In genomic region chr19:47049840-47050239, GRCm38 (mm10) we compare ENCODE assay signal across 8 mouse cellular contexts. TPM values are rescaled to one million over a fixed set of nuclear protein-coding genes. Genes with fewer than 3 reads are reported as not detected.
DNase-seq lines count a peak whose midpoint lies in the region; ATAC-seq and TF ChIP-seq lines count a peak whose summit lies in the region.

No protein-coding gene starts in this region.

- H3ac ChIP-seq in myocyte (ENCODE audit: control insufficient read depth, insufficient read length), result peak overlapping the region; percentile 47

- 2% methylated on average over 7 of the region's 7 CpGs for WGBS in lung, embryonic 14.5 days
- WGBS in embryonic facial prominence, embryonic 12.5 days, result 7% methylated on average over 7 of the region's 7 CpGs
- WGBS in hindbrain, embryonic 15.5 days, result 6% methylated on average over 7 of the region's 7 CpGs

- TF ChIP-seq POLR2A in myocyte (IDR thresholded peaks at IDR 0.05; ENCODE audit: insufficient read length, low read depth), result no peak

- peak overlapping the region; percentile 82 for H3K9ac ChIP-seq in lung, embryonic 14.5 days
- peak overlapping the region; percentile 81 for H3K9ac ChIP-seq in embryonic facial prominence, embryonic 12.5 days
- peak overlapping the region; percentile 93 for H3K9ac ChIP-seq in hindbrain, embryonic 15.5 days

- DNase-seq in lung, embryonic 14.5 days, result no peak
- no peak for DNase-seq in lung, postnatal 14 days
- DNase-seq in left cerebral cortex, adult 9 months (ENCODE audit: low spot score in 2 of 2), result no peak
- no peak for DNase-seq in urinary bladder, postnatal 14 days (ENCODE audit: low spot score)
- DNase-seq in urinary bladder, adult 18-20 months (ENCODE audit: low spot score in 2 of 2), result no peak

- peaks cover 6% of the 10 kb centered on the region; the same call in 1 of the 2 replicates for H3K4me1 ChIP-seq in lung, embryonic 14.5 days (ENCODE audit: insufficient read depth)
- H3K4me1 ChIP-seq in embryonic facial prominence, embryonic 12.5 days, result peaks cover 12% of the 10 kb centered on the region
- peaks cover 18% of the 10 kb centered on the region for H3K4me1 ChIP-seq in hindbrain, embryonic 15.5 days (replicated peaks)

- peak overlapping the region; percentile 86 for H3K4me3 ChIP-seq in lung, embryonic 14.5 days (ENCODE audit: low read depth, low read length)
- H3K4me3 ChIP-seq in embryonic facial prominence, embryonic 12.5 days, result peak overlapping the region; percentile 85
- peak overlapping the region; percentile 90 for H3K4me3 ChIP-seq in hindbrain, embryonic 15.5 days
- peak overlapping the region; percentile 50 for H3K4me3 ChIP-seq in myocyte

- no peak for TF ChIP-seq CTCF in lung, embryonic 14.5 days (IDR thresholded peaks at IDR 0.05; ENCODE audit: low read depth)

- H3K4me2 ChIP-seq in lung, embryonic 14.5 days, result peak overlapping the region; percentile 86
- peak overlapping the region; percentile 76 for H3K4me2 ChIP-seq in embryonic facial prominence, embryonic 12.5 days (replicated peaks)
- peak overlapping the region; percentile 74 for H3K4me2 ChIP-seq in hindbrain, embryonic 15.5 days
- H3K4me2 ChIP-seq in myocyte (ENCODE audit: low read depth), result peak overlapping the region; percentile 94

- H3K36me3 ChIP-seq in lung, embryonic 14.5 days (ENCODE audit: insufficient read depth), result peaks cover 25% of the 10 kb centered on the region
- peaks cover 27% of the 10 kb centered on the region for H3K36me3 ChIP-seq in embryonic facial prominence, embryonic 12.5 days
- peaks cover 21% of the 10 kb centered on the region for H3K36me3 ChIP-seq in hindbrain, embryonic 15.5 days
- no peaks in the 10 kb centered on the region for H3K36me3 ChIP-seq in myocyte (ENCODE audit: control insufficient read depth, insufficient read depth)

- H3K27ac ChIP-seq in lung, embryonic 14.5 days (ENCODE audit: low read depth), result no peak overlapping the region
- peak overlapping the region; percentile 95 for H3K27ac ChIP-seq in embryonic facial prominence, embryonic 12.5 days
- peak overlapping the region; percentile 97 for H3K27ac ChIP-seq in hindbrain, embryonic 15.5 days (replicated peaks)

- H3K27me3 ChIP-seq in lung, embryonic 14.5 days (ENCODE audit: insufficient read depth, low read length), result no peaks in the 10 kb centered on the region
- H3K27me3 ChIP-seq in embryonic facial prominence, embryonic 12.5 days, result no peaks in the 10 kb centered on the region
- H3K27me3 ChIP-seq in hindbrain, embryonic 15.5 days, result no peaks in the 10 kb centered on the region
- H3K27me3 ChIP-seq in myocyte (ENCODE audit: control insufficient read depth, insufficient read depth, insufficient read length), result no peaks in the 10 kb centered on the region

- 0 out of 2 replicates have a peak, but pooled peaks have one; percentile 32 for ATAC-seq in lung, embryonic 14.5 days (ENCODE audit: insufficient read depth)
- no peak for ATAC-seq in embryonic facial prominence, embryonic 12.5 days (ENCODE audit: insufficient number of reproducible peaks, insufficient read depth, low FRiP score, low TSS enrichment)
- ATAC-seq in hindbrain, embryonic 15.5 days (ENCODE audit: low FRiP score, low read depth), result 0 out of 2 replicates have a peak, but pooled peaks have one; percentile 47

- peaks cover 10% of the 10 kb centered on the region for H3K79me2 ChIP-seq in myocyte (ENCODE audit: control insufficient read depth, insufficient read depth)

- H3K9me3 ChIP-seq in lung, embryonic 14.5 days (ENCODE audit: low read depth, low read length), result no peaks in the 10 kb centered on the region
- no peaks in the 10 kb centered on the region for H3K9me3 ChIP-seq in embryonic facial prominence, embryonic 12.5 days
- H3K9me3 ChIP-seq in hindbrain, embryonic 15.5 days, result no peaks in the 10 kb centered on the region

TF ChIP-seq in myocyte, 11 proteins besides CTCF, POLR2A, EP300 and RAD21:
- TF ChIP-seq MYOG (IDR thresholded peaks at IDR 0.05; ENCODE audit: control insufficient read depth in 1 of 3, insufficient read depth in 1 of 3, insufficient read length in 2 of 3, low read depth in 2 of 3) (no peak), TCF3 (IDR thresholded peaks at IDR 0.05; ENCODE audit: insufficient read length, low read depth) (no peak), POLR2AphosphoS2 (IDR thresholded peaks at IDR 0.05; ENCODE audit: insufficient read length, low read depth) (no peak), TCF12 (IDR thresholded peaks at IDR 0.05; ENCODE audit: insufficient read depth, poor library complexity, severe bottlenecking) (no peak), CEBPB (IDR thresholded peaks at IDR 0.05; ENCODE audit: insufficient read depth, poor library complexity, severe bottlenecking) (no peak), MYOD1 (IDR thresholded peaks at IDR 0.05; ENCODE audit: control insufficient read depth in 1 of 3, insufficient read length in 2 of 3, low read depth in 2 of 3) (no peak), SRF (IDR thresholded peaks at IDR 0.05; ENCODE audit: control insufficient read depth, insufficient read length, low read depth) (no peak), MAX (IDR thresholded peaks at IDR 0.05; ENCODE audit: low read depth) (no peak), E2F4 (IDR thresholded peaks at IDR 0.05; ENCODE audit: insufficient read depth) (no peak), REST (IDR thresholded peaks at IDR 0.05; ENCODE audit: insufficient read depth, insufficient read length) (no peak), USF1 (IDR thresholded peaks at IDR 0.05; ENCODE audit: low read depth) (no peak)
TF ChIP-seq in myocyte: peak in this region for 0.

RNA-seq across cellular contexts. Expression of gene Pcgf6, which starts 0.9 kb away (rescaled TPM):
- polyA plus RNA-seq in lung, embryonic 14.5 days (2014; fragmentation: Nextera tagmentation; extraction: Ambion mirVana), result 22.8 and 26.7 TPM in 2 replicates
- polyA plus RNA-seq in embryonic facial prominence, embryonic 12.5 days (2016; fragmentation: Nextera tagmentation; extraction: Ambion mirVana), result 31.5 and 31.7 TPM in 2 replicates
- polyA plus RNA-seq in hindbrain, embryonic 15.5 days (2015; fragmentation: Nextera tagmentation; extraction: Ambion mirVana), result 29.3 and 33.4 TPM in 2 replicates
- polyA plus RNA-seq in myocyte (2012; fragmentation: generic; extraction: Trizol), result 5.6 TPM

RNA-seq across cellular contexts. Expression of gene Taf5, which starts 17.7 kb away (rescaled TPM):
- 9.5 and 9.7 TPM in 2 replicates for polyA plus RNA-seq in lung, embryonic 14.5 days (2014; fragmentation: Nextera tagmentation; extraction: Ambion mirVana)
- 11.9 and 12.4 TPM in 2 replicates for polyA plus RNA-seq in embryonic facial prominence, embryonic 12.5 days (2016; fragmentation: Nextera tagmentation; extraction: Ambion mirVana)
- polyA plus RNA-seq in hindbrain, embryonic 15.5 days (2015; fragmentation: Nextera tagmentation; extraction: Ambion mirVana), result 5.8 and 5.9 TPM in 2 replicates
- 2.5 TPM for polyA plus RNA-seq in myocyte (2012; fragmentation: generic; extraction: Trizol)

RNA-seq across cellular contexts. Expression of gene Nt5c2, which starts 34.9 kb away (rescaled TPM):
- polyA plus RNA-seq in lung, embryonic 14.5 days (2014; fragmentation: Nextera tagmentation; extraction: Ambion mirVana), result 69.5 and 81.2 TPM in 2 replicates
- polyA plus RNA-seq in embryonic facial prominence, embryonic 12.5 days (2016; fragmentation: Nextera tagmentation; extraction: Ambion mirVana), result 75.2 and 76.1 TPM in 2 replicates
- polyA plus RNA-seq in hindbrain, embryonic 15.5 days (2015; fragmentation: Nextera tagmentation; extraction: Ambion mirVana), result 74.1 and 81.2 TPM in 2 replicates
- polyA plus RNA-seq in myocyte (2012; fragmentation: generic; extraction: Trizol), result 19.5 TPM

RNA-seq across cellular contexts. Expression of gene Ina, which starts 35.3 kb away (rescaled TPM):
- 0.37 and 0.58 TPM in 2 replicates for polyA plus RNA-seq in lung, embryonic 14.5 days (2014; fragmentation: Nextera tagmentation; extraction: Ambion mirVana)
- polyA plus RNA-seq in embryonic facial prominence, embryonic 12.5 days (2016; fragmentation: Nextera tagmentation; extraction: Ambion mirVana), result 39.4 and 50.5 TPM in 2 replicates
- 526 and 612 TPM in 2 replicates for polyA plus RNA-seq in hindbrain, embryonic 15.5 days (2015; fragmentation: Nextera tagmentation; extraction: Ambion mirVana)
- polyA plus RNA-seq in myocyte (2012; fragmentation: generic; extraction: Trizol), result not detected

RNA-seq across cellular contexts. Expression of gene Usmg5, which starts 40.6 kb away (rescaled TPM):
- 956 and 1,068 TPM in 2 replicates for polyA plus RNA-seq in lung, embryonic 14.5 days (2014; fragmentation: Nextera tagmentation; extraction: Ambion mirVana)
- 1,248 and 1,291 TPM in 2 replicates for polyA plus RNA-seq in embryonic facial prominence, embryonic 12.5 days (2016; fragmentation: Nextera tagmentation; extraction: Ambion mirVana)
- polyA plus RNA-seq in hindbrain, embryonic 15.5 days (2015; fragmentation: Nextera tagmentation; extraction: Ambion mirVana), result 1,548 and 1,861 TPM in 2 replicates
- 1,012 TPM for polyA plus RNA-seq in myocyte (2012; fragmentation: generic; extraction: Trizol)
